Mouse (Mus musculus): Measurements from ENCODE around the gene Galnt15. TPM values are rescaled to one million over a fixed set of nuclear protein-coding genes. Genes with fewer than 3 reads are reported as not detected.

Gene Galnt15
- total and polyA plus RNA-seq, 3 experiments: not detected

- no peak overlapping the region for H3K9ac ChIP-seq (ENCODE audit: insufficient read depth, low read depth)
- dilution Hi-C loops (cut with MboI; ENCODE audit: extremely low pct_ligation_motif_present, extremely low pct_unique_long_range_greater_than_20kb, low sequenced_read_pairs) (no loop called here), in situ Hi-C loops (cut with MboI; ENCODE audit: low pct_ligation_motif_present, low pct_unique_long_range_greater_than_20kb, low sequenced_read_pairs) (loop anchor here (25.0 kb wide), 1 partner anchor 234 kb away; no protein-coding TSS in a partner anchor)
- no peak overlapping the region for H3K4me3 ChIP-seq (replicated peaks in 1 of 3; ENCODE audit: low read depth in 2 of 3, low read length in 2 of 3, poor library complexity in 1 of 3)
- no peaks in the 10 kb centered on the region for H3K27me3 ChIP-seq (replicated peaks)
- no peak for TF ChIP-seq HCFC1 (IDR thresholded peaks at IDR 0.05; ENCODE audit: low read depth, low read length)
- TF ChIP-seq MXI1 (IDR thresholded peaks at IDR 0.05; ENCODE audit: low read depth, low read length): no peak
- no peak for TF ChIP-seq ZNF384 (IDR thresholded peaks at IDR 0.05; ENCODE audit: low read depth, low read length)
- no peak for TF ChIP-seq TBP (conservative IDR thresholded peaks at IDR 0.05; ENCODE audit: low read depth, low read length)
- TF ChIP-seq MAFK (IDR thresholded peaks at IDR 0.05; ENCODE audit: insufficient replicate concordance, low read length): no peak
- no peak for TF ChIP-seq MAX (IDR thresholded peaks at IDR 0.05; ENCODE audit: low read length)
- TF ChIP-seq ETS1 (conservative IDR thresholded peaks at IDR 0.05; ENCODE audit: low read depth, low read length): no peak
- no peak for TF ChIP-seq TCF12 (IDR thresholded peaks at IDR 0.05; ENCODE audit: low read depth, low read length)
- no peaks in the 10 kb centered on the region for H3K79me2 ChIP-seq (replicated peaks; ENCODE audit: control insufficient read depth, extremely low read depth, insufficient read depth, poor library complexity, severe bottlenecking)
- no peaks in the 10 kb centered on the region for H3K36me3 ChIP-seq (replicated peaks in 1 of 2; ENCODE audit: control insufficient read depth in 1 of 2, insufficient read depth in 1 of 2, low read length in 1 of 2)
- no peak for DNase-seq (ENCODE audit: extremely low read depth)
- no peak overlapping the region for H3K4me2 ChIP-seq (ENCODE audit: insufficient read depth, low read depth, poor library complexity, severe bottlenecking)
- no peak overlapping the region for H3K27ac ChIP-seq (ENCODE audit: insufficient read depth, low read depth)
- no peaks in the 10 kb centered on the region for H3K9me3 ChIP-seq (replicated peaks; ENCODE audit: low read length)
- peaks cover 0 to 2% of the 10 kb centered on the region in 2 experiments; a peak in 1 of 4 replicates for H3K4me1 ChIP-seq (ENCODE audit: control insufficient read depth in 1 of 2, insufficient read depth in 2 of 2)
These were observed 17.6 kb downstream of the Galnt15 start for GRCm38 (mm10) chr14:32046357-32046756.

- Histone ChIP-seq H3K4me3 (replicated peaks in 1 of 3; ENCODE audit: low read depth in 2 of 3, low read length in 2 of 3, poor library complexity in 1 of 3) (no peak overlapping the region), H3K27ac (ENCODE audit: insufficient read depth, low read depth) (no peak overlapping the region), H3K9me3 (replicated peaks; ENCODE audit: low read length) (no peaks in the 10 kb centered on the region), H3K4me2 (ENCODE audit: insufficient read depth, low read depth, poor library complexity, severe bottlenecking) (no peak overlapping the region), H3K36me3 (replicated peaks in 1 of 2; ENCODE audit: control insufficient read depth in 1 of 2, insufficient read depth in 1 of 2, low read length in 1 of 2) (no peaks in the 10 kb centered on the region), H3K9ac (ENCODE audit: insufficient read depth, low read depth) (no peak overlapping the region), H3K79me2 (replicated peaks; ENCODE audit: control insufficient read depth, extremely low read depth, insufficient read depth, poor library complexity, severe bottlenecking) (no peaks in the 10 kb centered on the region), H3K27me3 (replicated peaks) (no peaks in the 10 kb centered on the region), H3K4me1 (ENCODE audit: control insufficient read depth in 1 of 2, insufficient read depth in 2 of 2) (peaks cover 0 to 2% of the 10 kb centered on the region in 2 experiments; a peak in 1 of 4 replicates)
- DNase-seq (ENCODE audit: extremely low read depth): no peak
- in situ Hi-C loops (cut with MboI; ENCODE audit: low pct_ligation_motif_present, low pct_unique_long_range_greater_than_20kb, low sequenced_read_pairs): no loop called here
- dilution Hi-C loops (cut with MboI; ENCODE audit: extremely low pct_ligation_motif_present, extremely low pct_unique_long_range_greater_than_20kb, low sequenced_read_pairs): no loop called here
- no peak for TF ChIP-seq MEF2A (IDR thresholded peaks at IDR 0.05; ENCODE audit: borderline replicate concordance, low read depth, low read length)
- TF ChIP-seq MAZ (IDR thresholded peaks at IDR 0.05; ENCODE audit: low read depth, low read length): no peak
- TF ChIP-seq ZC3H11A (IDR thresholded peaks at IDR 0.05; ENCODE audit: low read depth, low read length): no peak
- no peak for TF ChIP-seq JUN (IDR thresholded peaks at IDR 0.05; ENCODE audit: insufficient read depth, low read depth, low read length)
- no peak for TF ChIP-seq BHLHE40 (IDR thresholded peaks at IDR 0.05; ENCODE audit: low read depth, low read length)
- TF ChIP-seq CTCF (conservative IDR thresholded peaks at IDR 0.05 in 1 of 2, IDR thresholded peaks at IDR 0.05 in 1 of 2; ENCODE audit: low read depth in 2 of 2, low read length in 2 of 2): no peak
These were observed 21.4 kb downstream of the Galnt15 start for GRCm38 (mm10) chr14:32050171-32050570.

- Histone ChIP-seq H3K4me3 (replicated peaks in 1 of 3; ENCODE audit: low read depth in 2 of 3, low read length in 2 of 3, poor library complexity in 1 of 3) (no peak overlapping the region), H3K27ac (ENCODE audit: insufficient read depth, low read depth) (no peak overlapping the region), H3K4me2 (ENCODE audit: insufficient read depth, low read depth, poor library complexity, severe bottlenecking) (no peak overlapping the region), H3K4me1 (ENCODE audit: control insufficient read depth in 1 of 2, insufficient read depth in 2 of 2) (no peaks in the 10 kb centered on the region), H3K36me3 (replicated peaks in 1 of 2; ENCODE audit: control insufficient read depth in 1 of 2, insufficient read depth in 1 of 2, low read length in 1 of 2) (no peaks in the 10 kb centered on the region), H3K9me3 (replicated peaks; ENCODE audit: low read length) (peaks cover 3% of the 10 kb centered on the region), H3K27me3 (replicated peaks) (no peaks in the 10 kb centered on the region), H3K9ac (ENCODE audit: insufficient read depth, low read depth) (no peak overlapping the region), H3K79me2 (replicated peaks; ENCODE audit: control insufficient read depth, extremely low read depth, insufficient read depth, poor library complexity, severe bottlenecking) (no peaks in the 10 kb centered on the region)
- in situ Hi-C loops (cut with MboI; ENCODE audit: low pct_ligation_motif_present, low pct_unique_long_range_greater_than_20kb, low sequenced_read_pairs): no loop called here
- no peak for DNase-seq (ENCODE audit: extremely low read depth)
- dilution Hi-C loops (cut with MboI; ENCODE audit: extremely low pct_ligation_motif_present, extremely low pct_unique_long_range_greater_than_20kb, low sequenced_read_pairs): no loop called here
- TF ChIP-seq RCOR1 (conservative IDR thresholded peaks at IDR 0.05; ENCODE audit: low read depth, low read length): no peak
- TF ChIP-seq RAD21 (IDR thresholded peaks at IDR 0.05; ENCODE audit: low read depth, low read length): no peak
- no peak for TF ChIP-seq GABPA (IDR thresholded peaks at IDR 0.05; ENCODE audit: insufficient replicate concordance, low read depth, low read length)
- no peak for TF ChIP-seq ZC3H11A (IDR thresholded peaks at IDR 0.05; ENCODE audit: low read depth, low read length)
- TF ChIP-seq USF2 (conservative IDR thresholded peaks at IDR 0.05; ENCODE audit: low read depth, low read length): no peak
- no peak for TF ChIP-seq NRF1 (IDR thresholded peaks at IDR 0.05; ENCODE audit: low read depth, low read length)
- no peak for TF ChIP-seq SMC3 (IDR thresholded peaks at IDR 0.05; ENCODE audit: low read depth, low read length)
- no peak for TF ChIP-seq ZNF384 (IDR thresholded peaks at IDR 0.05; ENCODE audit: low read depth, low read length)
- no peak for TF ChIP-seq MAZ (IDR thresholded peaks at IDR 0.05; ENCODE audit: low read depth, low read length)
- no peak for TF ChIP-seq EP300 (IDR thresholded peaks at IDR 0.05; ENCODE audit: low read length)
- TF ChIP-seq TCF12 (IDR thresholded peaks at IDR 0.05; ENCODE audit: low read depth, low read length): no peak
These were observed 25.1 kb downstream of the Galnt15 start for GRCm38 (mm10) chr14:32053895-32054294.
